Mouse (Mus musculus) layer of hippocampus, postnatal 36 days (tissue): ENCODE measurements around the gene Helz. TPM values are rescaled to one million over a fixed set of nuclear protein-coding genes. Genes with fewer than 3 reads are reported as not detected.
A peak's percentile ranks its signal among the peaks of the same experiment; 100 is the strongest.

Source experiments
- DNase-seq, 2 experiments: peaks; one replicate each; pipeline ENCODE4 v3.0.0; 2022
- total RNA-seq, 2 experiments: library from RNA; stranded (reverse); gene quantifications; 2 replicates each; pipeline ENCODE4 v1.2.3; 2021

The Helz gene
- total RNA-seq, 2 experiments from 2014 or later: 41.4 to 52.6 TPM

DNA sequence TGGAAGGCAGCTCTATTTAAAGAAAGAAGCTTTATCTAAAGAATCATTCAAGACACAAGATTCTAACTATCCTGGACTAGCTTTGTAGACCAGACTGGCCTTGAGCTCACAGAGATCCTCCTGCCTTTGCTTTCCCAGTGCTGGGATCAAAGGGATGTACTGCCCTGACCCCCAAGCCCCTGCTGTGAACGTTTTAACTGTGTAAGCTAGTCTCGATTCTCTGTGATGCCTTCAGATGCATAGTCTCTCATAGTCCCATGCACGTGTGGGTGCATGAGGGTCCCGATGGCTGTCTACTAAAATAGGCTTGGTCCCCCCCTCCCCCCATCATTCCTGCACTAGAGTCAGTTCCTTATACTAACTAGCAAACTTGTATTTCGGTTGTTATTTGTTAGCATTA is 70.2 kb downstream of the Helz start:
- no peak for DNase-seq

GRCm38 (mm10) chr11:107624661-107625060 is 76.9 kb downstream of the Helz start:
- no peak for DNase-seq

GRCm38 (mm10) chr11:107625746-107626145 is 78.0 kb downstream of the Helz start:
- no peak for DNase-seq

- DNase-seq: peak; percentile 53 to 63
These were observed 81.8 kb downstream of the Helz start for GRCm38 (mm10) chr11:107629504-107629903.

GRCm38 (mm10) chr11:107629951-107630350 is 82.2 kb downstream of the Helz start:
- no peak for DNase-seq

- DNase-seq: no peak
These were observed 83.4 kb downstream of the Helz start for GRCm38 (mm10) chr11:107631124-107631523.

DNA sequence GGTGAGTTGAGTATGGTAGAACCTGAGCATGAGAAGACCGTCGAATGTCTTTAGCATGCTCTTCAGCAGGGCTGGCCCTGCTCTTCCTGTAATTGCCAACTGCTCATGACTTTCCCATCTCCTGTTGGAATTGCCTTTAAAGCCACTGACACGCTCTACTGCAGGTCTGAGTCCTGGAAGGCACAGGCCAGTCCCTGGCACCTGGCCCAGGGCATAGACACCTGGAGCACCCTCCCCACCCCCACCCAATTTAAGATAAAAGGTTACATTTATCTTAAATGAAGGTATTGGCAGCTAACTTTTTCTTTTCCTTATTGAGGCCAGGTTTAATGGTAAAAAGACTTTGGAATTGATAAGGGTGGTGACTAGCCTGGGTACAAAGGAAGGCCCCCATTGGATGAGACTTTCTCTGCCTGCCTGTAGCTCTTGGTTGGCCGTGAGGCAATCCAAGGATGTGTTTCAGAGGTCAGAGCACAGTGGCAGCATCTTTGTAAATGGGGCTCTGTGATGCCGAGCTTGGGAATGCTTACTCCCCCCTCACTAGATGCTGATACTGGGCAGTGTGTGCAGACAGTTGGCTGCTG is 85.9 kb downstream of the Helz start:
- no peak for DNase-seq

GRCm38 (mm10) chr11:107638137-107638536 is 90.4 kb downstream of the Helz start:
- no peak for DNase-seq

DNA sequence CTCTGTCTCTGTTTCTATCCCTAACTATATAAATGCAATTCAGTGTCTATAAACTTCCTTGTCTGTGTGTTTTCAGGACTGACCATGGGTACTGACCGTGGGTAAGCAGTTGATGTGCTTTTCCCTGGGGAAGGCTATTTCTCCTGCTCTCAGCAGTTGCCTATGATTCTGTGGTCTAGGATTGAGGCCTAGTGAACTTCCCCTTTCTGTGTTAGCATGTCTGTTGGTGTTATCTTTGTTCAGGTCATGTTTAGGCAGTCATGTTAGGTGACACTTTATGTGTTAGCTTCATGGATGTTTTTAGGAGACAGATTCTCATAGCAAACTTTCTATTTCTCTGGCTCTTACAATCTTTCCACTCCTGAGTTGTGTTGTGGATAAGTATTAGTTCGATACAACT is 91.9 kb downstream of the Helz start:
- no peak for DNase-seq

DNA sequence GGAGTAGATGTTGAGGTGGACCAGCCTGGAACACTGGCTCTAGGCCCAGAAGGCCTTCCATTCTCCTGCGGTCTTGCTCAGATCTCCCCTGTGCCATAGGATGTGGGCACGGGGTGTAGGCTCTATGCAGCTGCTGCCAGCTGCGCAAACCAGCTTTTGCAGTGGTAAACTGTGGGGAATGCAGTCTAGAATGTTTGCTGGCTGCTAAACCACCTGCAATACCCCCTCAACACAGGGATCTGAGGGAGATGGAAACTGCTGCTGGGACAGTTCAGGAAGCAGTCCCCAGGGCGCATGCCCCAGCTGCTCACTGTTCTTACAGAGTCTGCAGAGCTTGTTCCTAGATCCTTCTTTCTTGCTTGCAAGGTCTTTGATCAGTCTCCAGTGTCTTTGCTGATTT is 96.7 kb downstream of the Helz start:
- no peak for DNase-seq

GRCm38 (mm10) chr11:107647330-107647729 is 99.6 kb downstream of the Helz start:
- no peak for DNase-seq

- DNase-seq: no peak
These were observed 100.9 kb downstream of the Helz start for GRCm38 (mm10) chr11:107648668-107649067.

GRCm38 (mm10) chr11:107649458-107649857 is 101.7 kb downstream of the Helz start:
- no peak for DNase-seq

GRCm38 (mm10) chr11:107650422-107651051 is 102.8 kb downstream of the Helz start:
- DNase-seq: no peak

GRCm38 (mm10) chr11:107651391-107651790 is 103.7 kb downstream of the Helz start:
- no peak for DNase-seq

DNA sequence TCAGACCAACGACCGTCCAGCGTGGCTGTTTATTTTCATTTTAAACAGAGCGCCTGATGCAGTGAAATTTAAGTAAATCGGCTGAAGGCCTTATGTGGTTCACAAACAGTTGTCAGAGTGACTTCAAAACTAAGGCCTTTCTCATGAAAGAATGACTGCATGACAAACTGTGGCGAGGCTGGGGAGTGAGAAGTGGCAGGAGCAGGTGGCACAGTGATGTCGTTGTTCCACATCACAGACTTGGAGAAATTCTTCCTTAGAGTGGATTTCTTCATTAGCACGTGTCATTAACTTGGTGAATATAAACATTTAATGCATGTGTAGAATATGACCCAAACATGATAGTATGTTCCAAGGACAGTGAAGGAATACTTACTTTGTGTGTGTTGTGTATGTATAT is 104.4 kb downstream of the Helz start:
- no peak for DNase-seq

- no peak for DNase-seq
These were observed 107.8 kb downstream of the Helz start for GRCm38 (mm10) chr11:107655538-107655937.

- DNase-seq: no peak
These were observed 109.4 kb downstream of the Helz start for GRCm38 (mm10) chr11:107657117-107657516.

DNA sequence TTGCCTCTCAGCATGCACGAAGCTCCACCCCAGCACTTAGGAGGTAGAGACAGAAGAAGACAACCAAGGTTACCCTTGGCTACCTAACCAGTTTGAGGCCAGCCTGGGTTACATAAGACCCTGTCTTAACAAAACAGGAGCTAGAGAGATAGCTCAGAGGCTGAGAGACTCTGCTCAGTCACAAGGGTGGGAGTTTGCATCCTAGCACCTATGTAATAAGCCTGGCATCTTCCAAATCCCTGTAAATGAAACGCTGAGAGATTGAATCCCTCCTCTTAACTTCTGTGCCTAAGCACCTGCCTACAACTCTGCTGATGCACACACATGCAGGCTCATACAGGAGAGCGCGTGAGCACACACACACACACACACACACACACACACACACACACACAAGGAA is 112.7 kb downstream of the Helz start:
- DNase-seq: no peak

DNA sequence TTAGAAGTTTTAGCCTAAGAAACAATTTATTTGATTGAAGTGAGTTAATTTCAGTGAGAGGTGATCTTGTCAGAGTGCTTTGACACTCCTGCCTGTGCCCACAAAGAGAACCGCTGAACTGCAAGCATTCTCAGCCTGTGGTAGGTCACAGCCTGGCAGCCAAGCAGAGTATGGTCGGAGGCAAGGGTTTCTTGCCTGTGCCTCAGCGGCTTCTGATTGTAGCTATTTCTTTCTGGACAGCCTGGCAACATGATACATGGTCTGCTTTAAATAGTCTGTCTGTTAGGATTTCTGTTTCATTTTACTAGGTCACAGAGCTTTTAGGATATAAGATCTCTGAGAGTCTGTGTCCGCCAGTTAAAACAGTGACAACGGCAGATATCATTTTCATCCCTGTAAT is 114.9 kb downstream of the Helz start:
- no peak for DNase-seq

DNA sequence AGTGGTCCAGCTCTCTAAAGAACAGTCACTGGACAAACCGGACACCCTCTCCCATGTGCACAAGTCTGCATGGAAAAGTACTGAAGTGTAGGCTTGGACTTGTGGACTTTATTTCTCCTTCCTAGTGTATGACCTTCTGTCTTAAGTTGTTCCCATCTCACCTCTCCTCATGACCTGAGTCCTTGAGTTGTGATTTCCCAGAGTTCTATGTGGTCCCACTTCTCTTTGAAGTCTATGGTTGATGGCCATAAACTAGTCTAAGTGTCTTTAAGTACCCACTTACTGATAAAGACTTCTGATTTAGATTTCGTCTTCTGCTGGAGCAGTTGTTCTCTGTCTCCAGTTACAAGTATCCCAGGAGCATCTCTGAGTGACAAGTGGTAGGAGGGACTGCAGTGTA is 119.8 kb downstream of the Helz start:
- no peak for DNase-seq

DNA sequence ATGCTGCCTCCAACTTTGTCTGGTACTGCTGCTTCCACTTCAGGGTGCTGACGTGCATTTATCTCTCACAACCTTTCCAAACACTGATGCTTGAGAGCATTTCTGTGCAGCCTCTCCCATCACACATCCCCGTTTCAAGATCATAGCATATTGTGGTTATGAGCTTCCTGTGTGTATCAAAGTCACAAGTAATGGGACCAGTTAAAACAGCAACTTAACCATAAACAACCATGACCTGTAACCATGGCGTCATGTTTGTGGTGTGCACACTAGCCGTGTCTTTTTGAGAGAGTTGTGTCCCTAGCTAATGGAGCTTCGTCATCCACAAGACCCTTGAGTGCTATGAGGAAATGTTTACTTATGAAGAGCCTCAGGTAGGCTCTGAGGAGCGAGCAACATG is 120.5 kb downstream of the Helz start:
- DNase-seq: no peak

DNA sequence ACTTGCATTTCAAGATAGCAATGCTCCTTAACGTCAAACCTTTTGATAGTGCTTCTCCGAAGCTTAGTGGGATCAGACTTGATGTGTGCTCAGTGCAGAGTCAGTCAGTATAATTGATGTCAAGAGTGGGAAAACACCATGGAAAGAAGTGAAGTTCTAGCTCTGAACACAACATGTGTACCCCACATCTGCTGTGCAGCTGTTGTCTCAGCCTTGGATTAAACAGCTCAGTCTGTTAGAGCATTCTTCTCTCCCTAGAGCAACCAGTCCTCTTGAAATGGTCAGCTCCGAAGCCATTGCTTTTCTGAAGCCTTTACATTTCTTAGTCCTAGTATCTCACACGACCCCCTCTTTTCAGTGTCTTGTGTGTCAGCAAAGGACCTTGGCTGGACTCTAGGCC is 121.2 kb downstream of the Helz start:
- no peak for DNase-seq

GRCm38 (mm10) chr11:107674006-107674405 is 126.3 kb downstream of the Helz start:
- DNase-seq: no peak

GRCm38 (mm10) chr11:107674601-107675000 is 126.9 kb downstream of the Helz start:
- DNase-seq: no peak
